19 mouse cellular contexts compared by ENCODE assay signal in genomic region chr6:38202816-38203215, GRCm38 (mm10).
"Had no signal": no experiment of that assay in that cellular context is flagged by ENCODE, and none has a peak within 500 bp of the region (broad histone marks: within the 10 kb centered on the region; RNA-seq: fewer than 3 reads in every experiment).

No protein-coding gene starts in this region.

- H3K9me3 ChIP-seq: limb, embryonic 12.5 days; limb, embryonic 15.5 days; midbrain, embryonic 13.5 days had no signal

- H3K27ac ChIP-seq: hindbrain, postnatal 0 days; limb, embryonic 12.5 days; limb, embryonic 15.5 days; liver, embryonic 14.5 days; macrophage; midbrain, embryonic 13.5 days had no signal

- H3K27me3 ChIP-seq: limb, embryonic 12.5 days; limb, embryonic 15.5 days had no signal

- H3K4me3 ChIP-seq: limb, embryonic 12.5 days; limb, embryonic 15.5 days; midbrain, embryonic 13.5 days had no signal

- H3K36me3 ChIP-seq: limb, embryonic 12.5 days; limb, embryonic 15.5 days; midbrain, embryonic 13.5 days had no signal

- ATAC-seq: hindbrain, postnatal 0 days; inflammation-experienced regulatory T-cells, adult 6 months; intestine, embryonic 16.5 days; liver, postnatal 0 days; midbrain, embryonic 13.5 days had no signal

- H3K9ac ChIP-seq: limb, embryonic 12.5 days; limb, embryonic 15.5 days; liver, embryonic 14.5 days; liver, postnatal 0 days; lung, embryonic 14.5 days; midbrain, embryonic 13.5 days had no signal

- DNase-seq: kidney, postnatal 36 days; left cerebral cortex, postnatal 4 days; liver, postnatal 0 days; lung, embryonic 14.5 days; right cerebral cortex, adult 18-20 months; right cerebral cortex, postnatal 14 days; right cerebral cortex, postnatal 4 days; thymus, adult 2 months; thymus, postnatal 14 days; thymus, postnatal 4 days had no signal

- H3K4me2 ChIP-seq: limb, embryonic 12.5 days; limb, embryonic 15.5 days; liver, embryonic 11.5 days; lung, embryonic 14.5 days; midbrain, embryonic 13.5 days had no signal
